23 mouse cellular contexts compared by ENCODE assay signal in the genomic region with DNA sequence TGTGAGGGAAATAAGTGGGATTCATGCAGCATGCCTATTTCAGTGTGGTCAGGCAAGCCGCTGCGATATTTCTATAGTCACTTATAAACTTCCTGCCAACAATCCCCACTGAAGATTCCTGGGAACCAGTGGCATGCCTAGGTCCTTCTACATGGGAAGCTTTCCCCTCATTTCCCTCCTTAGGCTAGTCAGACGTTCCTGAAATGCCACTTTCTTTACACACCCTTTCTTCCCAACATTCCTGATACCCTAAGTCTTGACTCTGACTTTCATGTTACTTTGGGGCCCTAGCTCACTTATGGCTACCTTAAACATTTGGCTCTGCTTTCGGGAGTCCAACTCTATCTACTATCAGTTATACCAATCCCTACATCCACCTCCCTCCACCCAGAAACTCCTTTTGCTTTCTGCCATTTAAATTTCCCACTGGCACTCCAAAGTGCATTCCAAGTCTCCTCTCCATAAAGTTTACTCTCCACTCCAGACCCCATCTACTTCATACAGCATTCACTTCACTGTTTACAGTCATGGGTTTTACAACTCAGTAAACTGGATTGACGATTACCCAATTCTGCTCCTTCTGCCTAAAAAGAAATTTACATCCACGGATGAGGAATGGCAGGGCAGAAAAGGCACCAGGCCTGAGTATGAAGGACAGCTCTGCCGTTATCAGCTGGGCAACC.
"Had no signal": no experiment of that assay in that cellular context is flagged by ENCODE, and none has a peak within 500 bp of the region (broad histone marks: within the 10 kb centered on the region; RNA-seq: fewer than 3 reads in every experiment).

No protein-coding gene starts in this region.

- H3K9me3 ChIP-seq: heart, embryonic 10.5 days; heart, embryonic 12.5 days; hindbrain, embryonic 10.5 days; hindbrain, embryonic 12.5 days; intestine, embryonic 15.5 days had no signal

- H3K4me2 ChIP-seq: heart, embryonic 12.5 days; hindbrain, embryonic 12.5 days; hindbrain, embryonic 14.5 days; intestine, embryonic 15.5 days had no signal

- H3K4me3 ChIP-seq: gastrocnemius, adult 2 months; heart, adult 2 months; heart, embryonic 10.5 days; heart, embryonic 12.5 days; hindbrain, embryonic 10.5 days; hindbrain, embryonic 12.5 days; intestine, embryonic 15.5 days; layer of hippocampus, adult 2 months; left cerebral cortex, adult 2 months had no signal

- H3K27ac ChIP-seq: gastrocnemius, adult 2 months; heart, adult 2 months; heart, embryonic 10.5 days; hindbrain, embryonic 10.5 days; hindbrain, embryonic 12.5 days; hindbrain, embryonic 14.5 days; intestine, embryonic 15.5 days; layer of hippocampus, adult 2 months; left cerebral cortex, adult 2 months had no signal

- H3K36me3 ChIP-seq: heart, embryonic 12.5 days; hindbrain, embryonic 12.5 days; intestine, embryonic 15.5 days had no signal

- H3K9ac ChIP-seq: heart, embryonic 12.5 days; hindbrain, embryonic 12.5 days; hindbrain, embryonic 14.5 days; intestine, embryonic 15.5 days had no signal

- H3K27me3 ChIP-seq: heart, embryonic 12.5 days; hindbrain, embryonic 12.5 days; intestine, embryonic 15.5 days had no signal

- H3K4me1 ChIP-seq: hindbrain, embryonic 10.5 days had no signal

- DNase-seq: gastrocnemius, adult 2 months; gastrocnemius, postnatal 10 days; gastrocnemius, postnatal 25 days; heart, adult 2 months; heart, postnatal 10 days; heart, postnatal 4 days; kidney, adult 18-20 months; kidney, adult 8-10 months; kidney, postnatal 10 days; kidney, postnatal 25 days; kidney, postnatal 4 days had no signal

- ATAC-seq: forebrain, embryonic 16.5 days; hindbrain, embryonic 16.5 days; inflammation-experienced regulatory T-cells, adult 6 months; intestine, embryonic 15.5 days; intestine, postnatal 0 days had no signal
